Mouse (Mus musculus) liver, embryonic 14.5 days (tissue): Measurements from ENCODE around the gene Cyp3a13. TPM values are rescaled to one million over a fixed set of nuclear protein-coding genes. Genes with fewer than 3 reads are reported as not detected.

Experiments used
- ATAC-seq: fragments of 200-750 bp; cut with Nextera tagmentation; 2 replicates; pipeline ENCODE4 v1.8.0; 2017; ENCODE audit warnings: moderate number of reproducible peaks, mild to moderate bottlenecking, moderate library complexity; ENCODE audit not compliant: insufficient read depth
- DNase-seq, 3 experiments: peaks; one replicate each; pipeline ENCODE4 v3.0.0-alpha.2; 2012 to 2013; ENCODE audit warnings: low read depth in 3 of 3, low spot score in 3 of 3
- H3K27ac ChIP-seq: fragments of 300-500 bp; sonication (generic); 2 replicates; pipeline ENCODE4 v1.5.1; 2014; ENCODE audit warnings: moderate library complexity, mild to moderate bottlenecking, control low read depth, inconsistent platforms
- H3K27me3 ChIP-seq: fragments of 300-500 bp; sonication (generic); 2 replicates; pipeline ENCODE4 v1.6.1; 2014; ENCODE audit warnings: mild to moderate bottlenecking, low read length, moderate library complexity; ENCODE audit not compliant: control insufficient read depth, insufficient read depth
- H3K36me3 ChIP-seq: fragments of 300-500 bp; sonication (generic); replicated peaks from 2 replicates; pipeline ENCODE4 v1.6.1; 2014; ENCODE audit warnings: low read depth; ENCODE audit not compliant: control insufficient read depth, insufficient read depth
- H3K4me1 ChIP-seq, 2 experiments: fragments of 200-500 bp in 1 of 2; fragments of 300-500 bp in 1 of 2; sonication (generic) in 1 of 2; replicated peaks; 2 replicates each; pipeline ENCODE4 v1.6.1; 2012 to 2014; ENCODE audit warnings: antibody characterized with exemption in 1 of 2, inconsistent platforms in 1 of 2, low read length in 1 of 2; ENCODE audit not compliant: control insufficient read depth in 2 of 2, insufficient read depth in 2 of 2
- H3K4me2 ChIP-seq: fragments of 300-500 bp; sonication (generic); 2 replicates; pipeline ENCODE4 v1.6.1; 2014; ENCODE audit warnings: low read depth, mild to moderate bottlenecking, control low read depth, moderate library complexity
- H3K4me3 ChIP-seq, 2 experiments: fragments of 200-500 bp in 1 of 2; fragments of 300-500 bp in 1 of 2; sonication (generic) in 1 of 2; 2 replicates each; pipeline ENCODE4 v1.5.1; 2012 to 2014; ENCODE audit warnings: low read depth in 2 of 2, low read length in 2 of 2, mild to moderate bottlenecking in 2 of 2, control low read depth in 1 of 2, inconsistent platforms in 1 of 2, moderate library complexity in 1 of 2; ENCODE audit not compliant: insufficient read depth in 1 of 2
- H3K9ac ChIP-seq: fragments of 300-500 bp; sonication (generic); replicated peaks from 2 replicates; pipeline ENCODE4 v1.6.1; 2014; ENCODE audit warnings: mild to moderate bottlenecking, control low read depth, moderate library complexity
- H3K9me3 ChIP-seq: fragments of 300-500 bp; sonication (generic); 2 replicates; pipeline ENCODE4 v1.6.1; 2016; ENCODE audit warnings: low read length, mixed read lengths; ENCODE audit not compliant: control insufficient read depth
- CTCF ChIP-seq: IDR thresholded peaks from 2 replicates; pipeline ENCODE4 v1.5.1; 2016; ENCODE audit warnings: antibody characterized with exemption, low read depth, control low read depth
- EP300 ChIP-seq: IDR thresholded peaks from 2 replicates; pipeline ENCODE4 v1.6.1; 2016; ENCODE audit warnings: antibody characterized with exemption, low read depth
- WGBS: fragments of 180-500 bp; shearing (Covaris S2); extraction: QIAGEN DNeasy Blood & Tissue Kit; methylation state at CpG from one replicate; pipeline ENCODE4 v1.1.7; 2014; ENCODE audit not compliant: insufficient replicate concordance; 5-methylcytosine and 5-hydroxymethylcytosine counted together
- polyA plus RNA-seq, 2 experiments: library from polyadenylated mRNA; depleted of rRNA in 1 of 2; stranded (reverse) in 1 of 2; unstranded in 1 of 2; fragments of >200 nt; fragmentation: Nextera tagmentation in 1 of 2; extraction: Ambion mirVana in 1 of 2; gene quantifications; 2 replicates each; pipeline versions ENCODE4 v1.2.1 to v1.2.3; 2012 to 2014

Gene Cyp3a13
- 0.83 and 0.87 TPM in 2 replicates for polyA plus RNA-seq (2012; rRNA removed)
- 3.2 and 3.4 TPM in 2 replicates for polyA plus RNA-seq (2014; fragmentation: Nextera tagmentation; extraction: Ambion mirVana)

- TF ChIP-seq CTCF (no peak), EP300 (no peak)
- no peak within 1 kb of the TSS for H3K4me3 ChIP-seq
- H3K9ac ChIP-seq, result no peak within 1 kb of the TSS
- DNase-seq (no peak), ATAC-seq (no peak)
- 26% methylated on average over 2 of the region's 2 CpGs for WGBS
- no peaks in the 10 kb centered on the region; a peak in 1 of 4 replicates for H3K4me1 ChIP-seq
- H3K9me3 ChIP-seq, result no peaks in the 10 kb centered on the region
- no peak within 1 kb of the TSS for H3K27ac ChIP-seq
- H3K36me3 ChIP-seq, result no peaks in the 10 kb centered on the region
- no peak within 1 kb of the TSS for H3K4me2 ChIP-seq
- H3K27me3 ChIP-seq, result no peaks in the 10 kb centered on the region
Observed at GRCm38 (mm10) chr5:137921532-137921931, at the start of gene Cyp3a13. Gene Cyp3a13, minus strand, starts transcription at chr5:137921619.

DNA sequence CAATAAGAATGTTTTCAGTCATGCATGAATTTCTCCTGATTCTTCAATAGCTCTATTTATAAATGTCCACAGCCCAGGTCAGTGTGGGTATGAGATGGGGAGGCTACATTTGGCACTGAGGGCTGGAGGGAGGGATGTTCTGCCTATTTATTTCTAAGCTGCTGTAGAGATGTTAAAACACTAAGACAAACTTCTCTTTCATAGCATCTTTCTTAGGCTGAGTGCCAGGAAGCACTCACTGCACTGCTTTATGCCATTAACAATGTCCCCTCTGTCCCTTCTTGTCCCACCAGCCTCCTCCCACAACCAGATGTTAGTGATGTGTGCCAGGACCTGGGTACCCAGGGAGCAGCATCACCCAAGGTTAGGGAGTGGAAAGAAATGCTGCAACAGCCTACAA lies 45.1 kb upstream of the Cyp3a13 start:
- Histone ChIP-seq H3K27ac (no peak overlapping the region), H3K4me1 (no peaks in the 10 kb centered on the region), H3K36me3 (no peaks in the 10 kb centered on the region), H3K9ac (no peak overlapping the region), H3K9me3 (no peaks in the 10 kb centered on the region), H3K27me3 (no peaks in the 10 kb centered on the region), H3K4me3 (no peak overlapping the region), H3K4me2 (no peak overlapping the region)
- DNase-seq (no peak), ATAC-seq (no peak)
- TF ChIP-seq CTCF, result no peak
- TF ChIP-seq EP300, result no peak

GRCm38 (mm10) chr5:137962945-137963344 lies 41.5 kb upstream of the Cyp3a13 start, which contains the start of gene Gjc3:
Gene Gjc3, minus strand, starts transcription at chr5:137963098.
- no peak for TF ChIP-seq CTCF
- TF ChIP-seq EP300, result no peak
- Histone ChIP-seq H3K9me3 (no peaks in the 10 kb centered on the region), H3K27ac (no peak within 1 kb of the TSS), H3K27me3 (no peaks in the 10 kb centered on the region), H3K9ac (no peak within 1 kb of the TSS), H3K36me3 (no peaks in the 10 kb centered on the region), H3K4me3 (no peak within 1 kb of the TSS), H3K4me2 (no peak within 1 kb of the TSS), H3K4me1 (no peaks in the 10 kb centered on the region)
- DNase-seq (no peak), ATAC-seq (no peak)
- WGBS, result 68% methylated on average over 8 of the region's 8 CpGs

- Histone ChIP-seq H3K9ac (no peak overlapping the region), H3K4me1 (no peaks in the 10 kb centered on the region), H3K4me2 (no peak overlapping the region), H3K27me3 (no peaks in the 10 kb centered on the region), H3K36me3 (no peaks in the 10 kb centered on the region), H3K4me3 (no peak overlapping the region), H3K9me3 (no peaks in the 10 kb centered on the region), H3K27ac (no peak overlapping the region)
- DNase-seq (no peak), ATAC-seq (no peak)
- 54% methylated on average over 3 of the region's 3 CpGs for WGBS
- TF ChIP-seq EP300, result no peak
- no peak for TF ChIP-seq CTCF
Observed at GRCm38 (mm10) chr5:137956404-137956803, 35.0 kb upstream of the Cyp3a13 start.

- TF ChIP-seq EP300 (no peak), CTCF (peak; percentile 32; the same call in 1 of the 2 replicates)
- H3K9me3 ChIP-seq, result no peaks in the 10 kb centered on the region
- no peaks in the 10 kb centered on the region for H3K27me3 ChIP-seq
- DNase-seq, result no peak
- ATAC-seq, result no peak
- H3K9ac ChIP-seq, result no peak overlapping the region
- WGBS, result 25% methylated on average over 6 of the region's 6 CpGs
- H3K27ac ChIP-seq, result no peak overlapping the region
- no peak overlapping the region for H3K4me2 ChIP-seq
- H3K4me1 ChIP-seq, result no peaks in the 10 kb centered on the region
- H3K4me3 ChIP-seq, result no peak overlapping the region
- no peaks in the 10 kb centered on the region for H3K36me3 ChIP-seq
Observed at GRCm38 (mm10) chr5:137951218-137951617, 29.8 kb upstream of the Cyp3a13 start.
